Mouse (Mus musculus) erythroid progenitor cell, adult 5-6 weeks (primary cell): ENCODE data around the gene Hhex. TPM values are rescaled to one million over a fixed set of nuclear protein-coding genes. Genes with fewer than 3 reads are reported as not detected.

Experiments used
- total RNA-seq, 2 experiments: library from RNA; stranded (forward) in 1 of 2; stranded (reverse) in 1 of 2; fragments of 150-400 nt in 1 of 2; fragments of 186-747, 209-891 nt in 1 of 2; gene quantifications; 2 replicates each; pipeline versions ENCODE4 v1.2.3 to v1.2.4; 2015 to 2017; ENCODE audit warnings: low replicate concordance in 2 of 2

Hhex gene
- total RNA-seq, 2 experiments from 2014 or later = 5.4 to 21.8 TPM

Other genes with a start within 250 kb of the Hhex start
- gene March5, start 227.3 kb upstream of the Hhex start, total RNA-seq (2015; ENCODE audit: low replicate concordance) = 361 and 388 TPM in 2 replicates
- gene March5, start 227.3 kb upstream of the Hhex start, total RNA-seq (2017; ENCODE audit: low replicate concordance) = 349 and 424 TPM in 2 replicates
- 39.6 and 42.8 TPM in 2 replicates for gene Cpeb3, start 226.2 kb upstream of the Hhex start, total RNA-seq (2015; ENCODE audit: low replicate concordance)
- 38.5 and 42.5 TPM in 2 replicates for gene Cpeb3, start 226.2 kb upstream of the Hhex start, total RNA-seq (2017; ENCODE audit: low replicate concordance)
- 22.7 and 24.7 TPM in 2 replicates for gene Ide, start 97.0 kb upstream of the Hhex start, total RNA-seq (2015; ENCODE audit: low replicate concordance)
- gene Ide, start 97.0 kb upstream of the Hhex start, total RNA-seq (2017; ENCODE audit: low replicate concordance) = 20.5 and 23.3 TPM in 2 replicates
- gene Kif11, start 58.4 kb upstream of the Hhex start, total RNA-seq (2015; ENCODE audit: low replicate concordance) = 409 and 470 TPM in 2 replicates
- gene Kif11, start 58.4 kb upstream of the Hhex start, total RNA-seq (2017; ENCODE audit: low replicate concordance) = 653 and 658 TPM in 2 replicates
- gene Exoc6, start 115.6 kb downstream of the Hhex start, total RNA-seq (2015; ENCODE audit: low replicate concordance) = 26.3 and 32.7 TPM in 2 replicates
- 39.3 and 39.6 TPM in 2 replicates for gene Exoc6, start 115.6 kb downstream of the Hhex start, total RNA-seq (2017; ENCODE audit: low replicate concordance)